Mouse (Mus musculus) right cerebral cortex, postnatal 14 days (tissue): ENCODE measurements around the gene Rprd1b.

Experiments
- DNase-seq: peaks from one replicate; pipeline ENCODE4 v3.0.0; 2022

Gene Rprd1b

GRCm38 (mm10) chr2:158084486-158084885, 56.2 kb downstream of the Rprd1b start:
- no peak for DNase-seq

- DNase-seq, result no peak
Measured at GRCm38 (mm10) chr2:158090096-158090495, 61.8 kb downstream of the Rprd1b start.

- no peak for DNase-seq
Measured at GRCm38 (mm10) chr2:158093345-158093744, 65.0 kb downstream of the Rprd1b start.

- no peak for DNase-seq
Measured at GRCm38 (mm10) chr2:158094300-158094699, 66.0 kb downstream of the Rprd1b start.

- DNase-seq, result no peak
Measured at GRCm38 (mm10) chr2:158094846-158095245, 66.5 kb downstream of the Rprd1b start.

- DNase-seq, result no peak
Measured at GRCm38 (mm10) chr2:158097071-158097470, 68.8 kb downstream of the Rprd1b start.

- no peak for DNase-seq
Measured at GRCm38 (mm10) chr2:158098730-158099129, 70.4 kb downstream of the Rprd1b start.

- DNase-seq, result no peak
Measured at GRCm38 (mm10) chr2:158099537-158099936, 71.2 kb downstream of the Rprd1b start.

- DNase-seq, result peak; percentile 61
Measured at GRCm38 (mm10) chr2:158101768-158102167, 73.5 kb downstream of the Rprd1b start.

- no peak for DNase-seq
Measured at GRCm38 (mm10) chr2:158104966-158105365, 76.7 kb downstream of the Rprd1b start.

GRCm38 (mm10) chr2:158105605-158106004, 77.3 kb downstream of the Rprd1b start:
- DNase-seq, result no peak

- DNase-seq, result peak; percentile 38
Measured at GRCm38 (mm10) chr2:158106947-158107587, 78.8 kb downstream of the Rprd1b start.

GRCm38 (mm10) chr2:158109516-158109915, 81.2 kb downstream of the Rprd1b start:
- DNase-seq, result no peak

- peak; percentile 22 for DNase-seq
Measured at GRCm38 (mm10) chr2:158113591-158114257, 85.4 kb downstream of the Rprd1b start.

- no peak for DNase-seq
Measured at GRCm38 (mm10) chr2:158114931-158115330, 86.6 kb downstream of the Rprd1b start.

GRCm38 (mm10) chr2:158115838-158116453, 87.6 kb downstream of the Rprd1b start:
- DNase-seq, result no peak

GRCm38 (mm10) chr2:158116653-158117052, 88.4 kb downstream of the Rprd1b start:
- no peak for DNase-seq

- DNase-seq, result no peak
Measured at GRCm38 (mm10) chr2:158119145-158119544, 90.8 kb downstream of the Rprd1b start.

GRCm38 (mm10) chr2:158120211-158120610, 91.9 kb downstream of the Rprd1b start:
- DNase-seq, result no peak

- DNase-seq, result no peak
Measured at GRCm38 (mm10) chr2:158120868-158121267, 92.6 kb downstream of the Rprd1b start.

- DNase-seq, result peak; percentile 42
Measured at GRCm38 (mm10) chr2:158121645-158122326, 93.5 kb downstream of the Rprd1b start.

- DNase-seq, result no peak
Measured at GRCm38 (mm10) chr2:158122814-158123213, 94.5 kb downstream of the Rprd1b start.

- DNase-seq, result no peak
Measured at GRCm38 (mm10) chr2:158127245-158127644, 98.9 kb downstream of the Rprd1b start.

GRCm38 (mm10) chr2:158127872-158128271, 99.6 kb downstream of the Rprd1b start:
- DNase-seq, result no peak
